Mouse (Mus musculus): ENCODE measurements around the gene Nos1ap.

DNA sequence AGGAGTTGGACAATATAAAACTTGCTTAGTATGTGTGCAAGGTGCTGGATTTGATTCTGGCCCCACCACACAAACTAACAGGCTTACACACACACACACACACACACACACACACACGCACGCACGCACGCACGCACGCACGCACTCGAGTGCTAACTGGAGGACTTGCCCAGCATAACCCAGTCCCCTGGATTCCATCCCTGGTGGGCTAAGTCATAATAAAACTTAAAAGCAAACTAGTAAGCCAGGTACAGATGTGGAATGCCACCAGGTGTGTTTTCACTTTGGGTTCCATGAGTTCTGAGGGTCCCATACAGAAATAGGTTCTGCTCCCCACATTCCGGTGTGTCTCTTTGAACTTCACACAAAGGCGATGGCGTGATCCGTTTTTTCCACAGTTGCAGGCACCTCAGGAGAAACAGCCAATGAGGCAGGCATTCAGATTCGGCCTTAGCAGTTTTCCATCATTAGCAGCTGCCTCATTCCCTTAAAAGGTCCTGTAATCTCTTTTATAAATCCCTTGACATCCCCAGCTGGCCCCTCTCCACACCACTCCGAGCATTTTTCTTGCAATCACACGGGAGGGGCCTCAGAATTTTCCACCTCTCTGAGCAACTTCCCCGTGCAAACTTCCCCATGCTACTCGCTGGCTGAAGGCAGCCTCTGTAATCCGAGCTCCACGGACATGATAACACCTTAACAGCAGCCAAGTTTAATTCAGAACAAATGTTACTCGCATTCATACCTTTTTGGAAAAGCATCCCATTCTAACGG, 15.8 kb upstream of the Nos1ap start:
- no peak for TF ChIP-seq CTCF (IDR thresholded peaks at IDR 0.05; ENCODE audit: low read depth)
- TF ChIP-seq EP300 (IDR thresholded peaks at IDR 0.05; ENCODE audit: low read depth): no peak

Data from liver, postnatal 0 days (tissue).